ENCODE assay signal across 8 mouse cellular contexts in genomic region chr4:148902919-148903727, GRCm38 (mm10).
DNase-seq lines count a peak whose midpoint lies in the region; ATAC-seq and TF ChIP-seq lines count a peak whose summit lies in the region.

No protein-coding gene starts in this region.

- H3K27ac ChIP-seq in midbrain, embryonic 10.5 days (replicated peaks) = no peak overlapping the region
- H3K27ac ChIP-seq in midbrain, embryonic 16.5 days (ENCODE audit: low read length) = no peak overlapping the region
- no peak overlapping the region for H3K27ac ChIP-seq in brown adipose tissue, adult 24 weeks (replicated peaks; ENCODE audit: low read depth, low read length)
- no peak overlapping the region for H3K27ac ChIP-seq in heart, postnatal 0 days (ENCODE audit: low read depth)
- H3K27ac ChIP-seq in limb, embryonic 11.5 days (replicated peaks; ENCODE audit: low read depth, low read length) = no peak overlapping the region

- WGBS in midbrain, embryonic 10.5 days = 38% methylated on average over 8 of the region's 8 CpGs
- WGBS in midbrain, embryonic 16.5 days = 49% methylated on average over 5 of the region's 8 CpGs
- WGBS in heart, postnatal 0 days = 24% methylated on average over 7 of the region's 8 CpGs
- 27% methylated on average over 8 of the region's 8 CpGs for WGBS in limb, embryonic 11.5 days

- H3K9ac ChIP-seq in midbrain, embryonic 16.5 days (ENCODE audit: low read depth, low read length) = no peak overlapping the region
- H3K9ac ChIP-seq in heart, postnatal 0 days (replicated peaks; ENCODE audit: low read depth, low read length) = no peak overlapping the region
- no peak overlapping the region for H3K9ac ChIP-seq in limb, embryonic 11.5 days (ENCODE audit: low read length)

- H3K9me3 ChIP-seq in midbrain, embryonic 10.5 days (replicated peaks) = no peaks in the 10 kb centered on the region
- H3K9me3 ChIP-seq in midbrain, embryonic 16.5 days (replicated peaks; ENCODE audit: control insufficient read depth, low read length, poor library complexity, severe bottlenecking) = no peaks in the 10 kb centered on the region
- H3K9me3 ChIP-seq in heart, postnatal 0 days (replicated peaks; ENCODE audit: control insufficient read depth, low read length) = no peaks in the 10 kb centered on the region
- H3K9me3 ChIP-seq in limb, embryonic 11.5 days (ENCODE audit: control insufficient read depth, low read length) = no peaks in the 10 kb centered on the region

- peak; percentile 57 for DNase-seq in midbrain, embryonic 10.5 days (ENCODE audit: low spot score)
- DNase-seq in heart, postnatal 0 days (ENCODE audit: low spot score) = no peak
- peak; percentile 56 for DNase-seq in limb, embryonic 11.5 days (ENCODE audit: low spot score)
- peak; percentile 38 for DNase-seq in ovary, postnatal 14 days (ENCODE audit: low spot score)
- peak; percentile 72 for DNase-seq in yolk sac, embryonic 10.5 days (ENCODE audit: low spot score)
- DNase-seq in right cerebral cortex, postnatal 36 days (ENCODE audit: low spot score in 2 of 2) = no peak

- H3K4me1 ChIP-seq in midbrain, embryonic 10.5 days = peaks cover 56% of the 10 kb centered on the region
- H3K4me1 ChIP-seq in midbrain, embryonic 16.5 days (ENCODE audit: control insufficient read depth, insufficient read depth, low read length) = peaks cover 14% of the 10 kb centered on the region
- peaks cover 23% of the 10 kb centered on the region for H3K4me1 ChIP-seq in brown adipose tissue, adult 24 weeks (ENCODE audit: control insufficient read depth, insufficient read depth, insufficient read length, low read length)
- H3K4me1 ChIP-seq in heart, postnatal 0 days (ENCODE audit: control insufficient read depth, insufficient read depth) = peaks cover 41% of the 10 kb centered on the region
- H3K4me1 ChIP-seq in limb, embryonic 11.5 days (ENCODE audit: control insufficient read depth, insufficient read depth, low read length) = peaks cover 41% of the 10 kb centered on the region

- no peak for ATAC-seq in midbrain, embryonic 16.5 days
- no peak for ATAC-seq in heart, postnatal 0 days (ENCODE audit: insufficient read depth, low read depth)
- no peak for ATAC-seq in limb, embryonic 11.5 days (ENCODE audit: insufficient number of reproducible peaks, low FRiP score, low TSS enrichment, low read depth)

- H3K4me3 ChIP-seq in midbrain, embryonic 10.5 days = peak overlapping the region; percentile 16
- no peak overlapping the region for H3K4me3 ChIP-seq in midbrain, embryonic 16.5 days (ENCODE audit: low read depth, low read length)
- H3K4me3 ChIP-seq in brown adipose tissue, adult 24 weeks (ENCODE audit: insufficient read depth, low read depth, low read length) = peak overlapping the region; percentile 87; the same call in 1 of the 2 replicates
- H3K4me3 ChIP-seq in heart, postnatal 0 days (ENCODE audit: low read depth, low read length) = no peak overlapping the region
- no peak overlapping the region for H3K4me3 ChIP-seq in limb, embryonic 11.5 days (ENCODE audit: low read depth, low read length)

- no peaks in the 10 kb centered on the region for H3K36me3 ChIP-seq in midbrain, embryonic 10.5 days
- H3K36me3 ChIP-seq in midbrain, embryonic 16.5 days (ENCODE audit: control insufficient read depth, insufficient read depth, low read length) = no peaks in the 10 kb centered on the region
- no peaks in the 10 kb centered on the region; the same call in 1 of the 2 replicates for H3K36me3 ChIP-seq in heart, postnatal 0 days (replicated peaks; ENCODE audit: control insufficient read depth, insufficient read depth, low read length)
- no peaks in the 10 kb centered on the region for H3K36me3 ChIP-seq in limb, embryonic 11.5 days (ENCODE audit: control insufficient read depth, insufficient read depth, low read length)

- TF ChIP-seq CTCF in heart, postnatal 0 days (IDR thresholded peaks at IDR 0.05; ENCODE audit: low read depth) = peak; percentile 55

- H3K4me2 ChIP-seq in midbrain, embryonic 16.5 days (ENCODE audit: low read length) = no peak overlapping the region
- 0 out of 2 replicates have a peak overlapping the region, but pooled peaks have one; percentile 0 for H3K4me2 ChIP-seq in heart, postnatal 0 days (ENCODE audit: low read depth, low read length)
- H3K4me2 ChIP-seq in limb, embryonic 11.5 days (ENCODE audit: low read depth, severe bottlenecking) = 0 out of 2 replicates have a peak overlapping the region, but pooled peaks have one; percentile 11

- TF ChIP-seq EP300 in heart, postnatal 0 days (IDR thresholded peaks at IDR 0.05; ENCODE audit: low read depth) = no peak

- H3K27me3 ChIP-seq in midbrain, embryonic 10.5 days (ENCODE audit: low read depth, poor library complexity, severe bottlenecking) = peaks cover 96% of the 10 kb centered on the region
- H3K27me3 ChIP-seq in midbrain, embryonic 16.5 days (ENCODE audit: control insufficient read depth, insufficient read depth, low read depth, low read length) = peaks cover 32% of the 10 kb centered on the region
- no peaks in the 10 kb centered on the region for H3K27me3 ChIP-seq in heart, postnatal 0 days (ENCODE audit: control insufficient read depth, insufficient read depth, low read length)
- H3K27me3 ChIP-seq in limb, embryonic 11.5 days (ENCODE audit: control insufficient read depth, insufficient read depth, low read length) = peaks cover 34% of the 10 kb centered on the region

Comparison
In these comparisons a context has a peak if more than half of its experiments do, and no peak if none do; other contexts are left out.
1. H3K4me3 ChIP-seq: peak in midbrain, embryonic 10.5 days (single experiment) and brown adipose tissue, adult 24 weeks (single experiment); none in midbrain, embryonic 16.5 days (single experiment), heart, postnatal 0 days (single experiment) and limb, embryonic 11.5 days (single experiment).
2. DNase-seq: peak in midbrain, embryonic 10.5 days (single experiment), limb, embryonic 11.5 days (single experiment), ovary, postnatal 14 days (single experiment) and yolk sac, embryonic 10.5 days (single experiment); none in heart, postnatal 0 days (single experiment) and right cerebral cortex, postnatal 36 days (0 of 2).